Mouse (Mus musculus) lung, postnatal 25 days (tissue): Measurements from ENCODE around the gene Arhgdib.
A peak's percentile ranks its signal among the peaks of the same experiment; 100 is the strongest.
"Not testable (repeated sequence)": the region's sequence is repeated elsewhere in the genome, so short reads cannot be mapped to it uniquely, and the experiment has no call there.

Source experiments
- DNase-seq: peaks from one replicate; pipeline ENCODE4 v3.0.0; 2022; ENCODE audit warnings: low spot score

Arhgdib gene

DNA sequence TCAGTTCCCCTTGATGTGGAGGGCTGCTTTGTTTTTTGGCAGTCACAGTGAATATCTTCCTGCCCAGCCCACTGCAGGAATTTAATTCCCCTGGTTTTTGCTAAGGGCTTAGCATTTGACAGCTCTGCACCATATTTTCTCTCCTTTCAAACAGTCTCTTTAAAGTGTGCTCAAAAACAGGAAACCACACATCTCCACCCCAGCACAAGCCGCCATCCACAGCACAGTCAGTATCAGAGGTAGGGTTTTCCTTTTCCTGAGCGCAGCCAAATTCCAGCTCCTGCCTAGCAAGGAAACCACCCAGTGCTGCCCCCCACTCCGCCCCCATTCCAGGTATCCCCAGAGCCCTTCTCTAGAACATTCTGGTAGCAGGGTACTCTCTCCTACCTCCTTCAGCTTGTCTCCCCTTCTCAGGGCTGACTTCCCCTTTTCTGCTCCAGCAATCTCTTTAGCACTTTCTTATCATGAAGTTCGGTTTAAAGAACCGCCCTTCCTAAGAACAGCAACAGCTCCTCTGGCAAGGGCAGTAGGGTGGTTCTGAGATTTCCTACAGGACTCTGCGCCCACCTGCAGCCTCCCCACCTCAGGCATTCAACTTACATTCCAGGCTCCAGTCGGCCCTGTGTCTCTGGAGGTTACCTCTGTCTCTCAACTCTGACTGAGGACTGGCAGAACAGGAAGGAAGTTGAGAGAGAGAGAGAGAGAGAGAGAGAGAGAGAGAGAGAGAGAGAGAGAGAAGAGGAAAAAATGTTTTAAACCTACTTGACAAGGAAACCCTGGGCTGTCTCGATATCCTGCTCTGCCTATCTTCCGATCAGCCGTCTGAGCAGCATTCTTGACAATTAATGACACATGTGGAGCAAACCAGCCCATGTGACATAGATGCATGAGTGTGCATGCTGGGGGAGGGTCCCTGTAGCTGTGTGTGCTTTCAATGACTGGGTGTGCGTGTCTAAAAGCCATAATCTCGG is at the start of gene Arhgdib:
TSS of gene Arhgdib (minus strand) at position 849 of the 971 bp plus-strand sequence.
- DNase-seq = no peak

DNA sequence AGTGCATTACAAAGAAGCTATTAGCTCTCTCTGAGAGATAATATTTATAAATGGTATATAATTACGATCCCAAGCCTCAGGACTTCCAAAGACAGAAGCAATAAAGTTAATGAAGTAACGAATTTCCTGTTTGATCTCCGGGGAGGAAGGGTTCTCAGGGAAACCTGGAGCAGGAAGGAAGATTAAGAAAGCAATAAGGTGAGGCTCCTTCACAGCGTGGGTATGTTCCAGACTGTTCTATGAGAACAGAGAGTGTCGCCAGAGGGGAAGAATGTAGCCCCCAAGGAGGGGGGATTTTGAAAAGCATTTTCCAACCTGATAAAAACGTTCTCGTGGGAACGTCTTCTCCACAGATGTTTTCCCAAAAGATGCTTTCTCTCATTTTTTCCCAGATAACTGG is 48.9 kb upstream of the Arhgdib start:
- DNase-seq = no peak

DNA sequence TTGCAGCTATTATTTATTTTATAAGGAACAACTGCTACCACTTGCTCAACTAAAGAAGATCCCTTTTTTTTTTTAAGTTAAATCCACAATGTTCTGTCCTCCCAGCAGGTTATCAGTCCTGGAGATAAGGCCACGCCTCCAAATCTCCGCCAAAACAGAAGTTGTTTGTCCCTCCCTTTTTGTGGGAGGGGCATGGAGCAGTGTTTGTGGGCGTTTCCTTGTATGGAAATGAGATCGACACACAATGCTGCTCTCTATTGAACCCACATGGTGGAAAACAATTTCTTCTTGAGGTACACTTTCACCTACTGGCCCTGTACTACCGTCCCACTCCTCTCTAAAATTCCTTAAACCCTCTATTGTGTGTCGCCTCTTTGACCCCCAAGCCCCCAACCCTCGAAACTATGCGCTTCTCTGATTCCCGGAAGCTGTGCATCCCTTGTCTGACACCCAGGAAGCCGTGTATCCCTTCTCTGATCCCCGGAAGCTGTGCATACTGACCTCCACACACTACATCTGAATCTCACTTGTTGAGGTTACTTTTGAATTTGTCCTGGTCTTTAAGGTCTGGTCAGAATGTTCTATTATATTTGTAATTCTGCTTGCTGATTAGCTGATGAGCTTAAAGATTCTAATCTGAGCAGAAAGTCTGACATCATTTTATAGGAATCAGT is 48.3 kb upstream of the Arhgdib start:
- DNase-seq = no peak

DNA sequence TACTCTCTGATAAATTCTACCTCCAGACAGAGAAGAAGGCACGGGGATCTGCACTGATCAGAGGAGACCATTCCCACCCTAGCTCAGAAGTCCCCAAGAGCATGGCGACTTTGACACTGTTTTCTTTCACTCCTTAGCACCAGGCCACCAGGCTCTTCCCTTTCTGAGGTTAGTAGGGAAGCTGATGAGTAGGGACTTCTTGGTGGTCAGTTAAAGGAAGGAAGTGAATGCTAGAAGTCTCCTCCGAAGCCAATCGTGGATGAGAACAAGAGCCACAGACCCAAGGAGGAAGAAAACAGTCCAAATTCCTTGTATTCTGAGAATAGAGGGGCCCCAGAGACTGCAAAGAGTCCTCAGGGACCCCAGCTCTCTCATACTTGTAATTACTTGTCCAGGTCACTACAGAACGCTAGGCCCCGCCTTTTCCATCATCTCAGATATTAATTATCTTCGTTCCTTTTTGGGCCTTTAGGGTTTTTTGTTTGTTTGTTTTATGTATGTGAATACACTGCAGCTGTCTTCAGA is 46.9 kb upstream of the Arhgdib start:
- DNase-seq = no peak

DNA sequence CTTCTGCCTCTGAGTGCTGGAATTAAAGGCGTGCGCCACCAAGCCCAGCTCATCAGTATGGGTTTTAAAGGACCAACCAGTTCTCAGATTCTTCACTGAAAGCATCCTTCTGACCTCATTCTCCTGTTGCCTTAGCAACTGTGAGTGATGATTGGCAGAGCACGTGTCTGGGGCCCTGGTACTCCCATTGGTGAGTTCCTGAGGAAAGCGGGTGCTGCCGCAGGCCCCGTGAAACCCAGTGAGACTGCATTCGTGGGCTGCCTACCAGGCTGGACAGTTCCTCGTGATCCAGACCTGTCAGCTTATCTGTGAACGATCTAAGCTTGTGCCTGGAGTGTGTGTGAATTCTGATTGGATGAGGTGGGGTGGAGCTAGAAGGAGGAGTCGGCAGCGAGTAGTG is 45.0 kb upstream of the Arhgdib start:
- no peak for DNase-seq

DNA sequence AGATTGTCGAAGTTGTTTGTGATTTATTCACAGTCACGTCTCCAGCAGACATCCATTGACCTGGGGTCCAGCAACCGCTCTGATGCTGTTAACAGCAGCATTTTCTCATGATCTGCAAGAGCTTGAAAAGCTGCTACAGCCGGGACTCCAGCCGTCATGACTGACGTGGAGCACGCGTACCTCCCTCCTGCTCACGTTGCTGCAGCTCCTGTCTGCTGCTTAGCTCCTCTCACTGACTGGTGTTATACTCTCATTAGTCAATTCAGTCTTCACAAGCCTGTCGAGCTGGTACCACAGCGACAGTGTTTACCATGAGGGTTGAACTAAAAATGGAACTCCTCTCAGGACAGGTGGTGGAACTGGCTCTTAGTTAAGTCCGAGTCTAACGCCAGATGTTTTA is 44.3 kb upstream of the Arhgdib start:
- DNase-seq = no peak

DNA sequence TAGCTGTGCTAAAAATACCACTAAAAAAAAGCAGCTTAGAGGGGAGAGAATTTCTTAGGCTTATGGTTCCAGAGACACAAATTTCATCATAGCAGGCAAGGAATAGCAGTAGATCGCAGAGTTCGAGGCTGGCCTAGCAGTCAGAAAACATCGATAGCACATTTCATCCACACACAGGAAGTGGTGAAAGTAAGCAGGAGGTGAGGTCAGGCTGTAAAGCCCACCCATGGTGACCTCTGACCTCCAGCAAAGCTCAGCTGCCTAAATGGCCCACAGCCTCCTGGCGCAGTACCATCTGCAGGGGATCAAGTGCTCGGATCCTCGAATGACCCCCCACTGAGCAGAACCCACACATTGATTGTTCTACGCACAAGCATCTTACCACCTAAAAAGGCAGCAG is 41.5 kb upstream of the Arhgdib start:
- DNase-seq = no peak

DNA sequence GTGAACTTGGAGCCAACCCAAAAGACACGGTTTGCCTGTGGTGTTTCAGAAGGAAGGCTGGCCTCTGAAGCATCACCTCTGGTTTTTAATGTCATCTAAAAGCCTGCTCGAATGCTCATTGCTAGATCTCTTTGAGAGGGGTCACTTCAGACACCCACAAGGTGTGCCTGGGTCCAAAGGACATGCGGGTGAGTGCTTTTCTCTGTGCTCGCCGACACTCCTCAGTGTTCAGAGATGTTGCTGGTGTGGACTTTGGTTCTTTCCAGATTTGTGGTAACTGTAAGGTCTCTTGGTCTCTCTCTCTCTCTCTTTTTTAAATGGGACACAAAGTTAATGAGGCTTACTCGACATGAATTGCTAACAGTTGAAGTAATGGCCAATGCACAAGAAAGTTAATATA is 40.9 kb upstream of the Arhgdib start:
- DNase-seq = no peak

DNA sequence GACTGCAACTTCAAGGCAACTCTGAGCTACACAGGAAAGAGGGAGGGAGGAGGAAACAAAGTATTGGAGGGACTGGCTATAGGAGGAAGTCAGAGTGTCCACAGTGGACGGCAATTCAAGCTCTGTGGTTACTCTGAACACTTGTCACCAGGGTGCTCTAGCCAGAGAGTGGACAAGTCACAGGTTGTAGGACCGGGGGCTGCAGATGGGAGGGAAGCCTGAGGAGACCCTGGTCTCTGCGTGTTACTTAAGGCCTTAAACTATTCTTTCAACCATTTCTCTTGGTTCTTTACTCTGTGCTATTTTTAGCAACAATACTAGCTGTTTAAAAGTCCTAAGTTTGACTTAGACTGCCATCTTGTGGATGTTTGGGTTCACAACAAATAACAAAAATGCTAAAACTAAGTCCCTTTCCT is 38.6 kb upstream of the Arhgdib start:
- DNase-seq = peak; percentile 36

DNA sequence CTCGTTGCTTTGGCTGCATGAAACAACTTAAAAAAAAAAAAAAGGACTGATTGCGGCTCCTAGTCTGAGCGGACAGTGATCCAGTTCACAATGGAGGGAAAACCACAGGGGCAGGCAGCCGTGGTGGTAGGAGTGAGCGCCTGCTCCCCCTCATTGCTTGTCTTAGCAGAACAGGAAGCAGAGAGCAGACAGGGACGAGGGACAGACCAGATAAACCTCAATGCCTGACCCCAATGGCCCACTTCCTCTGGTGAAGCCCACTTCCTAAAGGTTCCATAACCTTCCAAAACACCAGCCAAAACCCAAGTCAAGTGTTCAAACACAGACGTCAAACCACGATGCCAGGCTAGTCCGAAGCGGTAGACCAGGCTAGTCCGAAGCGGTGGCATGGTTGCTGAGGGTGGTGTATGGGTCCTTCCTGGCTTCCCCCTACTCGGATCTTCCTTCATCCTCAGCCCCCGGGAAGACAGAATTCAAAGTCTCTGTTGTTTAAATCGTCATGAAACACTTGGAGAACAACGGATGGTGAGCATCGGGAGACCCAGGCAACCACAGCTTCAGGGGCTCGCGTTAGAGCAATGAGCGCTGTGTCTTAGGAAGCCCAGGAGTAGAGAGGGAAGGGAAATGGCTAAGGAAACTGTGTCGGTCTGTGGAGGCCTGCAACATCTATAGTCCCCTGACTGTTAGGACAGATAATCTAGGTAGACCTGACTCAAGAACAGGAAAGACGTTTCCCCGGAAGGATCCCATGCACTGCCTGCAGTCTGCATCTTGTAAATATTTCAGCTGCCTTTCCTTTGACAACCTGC is 37.8 kb upstream of the Arhgdib start:
- DNase-seq = no peak

DNA sequence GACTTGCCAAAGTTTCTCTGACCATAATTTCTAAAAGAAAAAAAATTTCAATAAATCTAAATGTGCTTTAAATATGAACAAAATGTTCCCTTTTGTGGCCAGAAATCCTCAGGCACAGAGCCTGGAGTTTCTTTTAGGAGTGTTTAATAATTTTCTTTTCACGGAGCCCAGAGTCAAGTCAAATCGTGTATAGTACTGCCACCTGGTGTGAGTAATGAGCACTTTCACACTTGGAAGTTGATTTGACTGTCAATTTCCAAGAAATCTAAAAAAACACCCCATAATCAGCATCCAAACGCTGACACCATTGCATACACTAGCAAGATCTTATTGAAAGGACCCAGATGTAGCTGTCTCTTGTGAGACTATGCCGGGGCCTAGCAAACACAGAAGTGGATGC is 27.2 kb upstream of the Arhgdib start:
- DNase-seq = not testable (repeated sequence)

DNA sequence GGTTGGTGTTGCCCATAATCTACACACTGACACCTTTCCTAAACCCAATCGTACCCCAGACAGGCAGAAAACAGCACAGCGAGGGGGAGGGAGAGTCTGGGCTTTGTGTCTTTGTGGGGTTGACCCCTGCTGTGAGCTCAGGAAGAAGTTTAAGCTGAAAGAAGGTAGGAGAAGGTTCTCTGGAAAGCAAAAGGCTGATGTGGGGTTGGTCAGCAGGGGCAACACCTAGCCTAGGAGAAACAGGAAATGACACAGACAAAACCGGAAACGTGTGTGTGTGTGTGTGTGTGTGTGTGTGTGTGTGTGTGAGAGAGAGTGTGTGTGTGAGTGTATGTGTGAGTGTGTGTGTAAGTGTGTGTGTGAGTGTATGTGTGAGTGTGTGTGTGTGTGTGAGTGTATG is 25.8 kb upstream of the Arhgdib start:
- no peak for DNase-seq

DNA sequence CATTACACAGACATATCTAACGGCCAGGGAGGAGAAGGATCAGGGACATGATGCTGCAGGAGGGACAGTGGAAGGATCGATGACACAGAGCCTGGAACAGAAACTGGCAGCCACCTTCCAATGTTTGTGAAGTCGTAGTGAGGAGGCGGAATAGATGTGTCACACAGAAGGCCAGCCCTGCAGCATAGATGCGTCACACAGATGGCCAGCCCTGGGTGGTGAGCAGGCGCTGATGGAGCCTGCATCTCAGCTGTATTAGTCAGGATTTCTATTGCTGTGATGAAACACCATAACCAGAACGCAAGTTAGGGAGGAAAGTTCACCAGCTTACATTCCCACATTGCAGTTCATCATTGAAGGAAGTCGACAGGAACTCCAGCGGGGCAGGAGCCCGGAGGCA is 24.2 kb upstream of the Arhgdib start:
- DNase-seq = no peak

DNA sequence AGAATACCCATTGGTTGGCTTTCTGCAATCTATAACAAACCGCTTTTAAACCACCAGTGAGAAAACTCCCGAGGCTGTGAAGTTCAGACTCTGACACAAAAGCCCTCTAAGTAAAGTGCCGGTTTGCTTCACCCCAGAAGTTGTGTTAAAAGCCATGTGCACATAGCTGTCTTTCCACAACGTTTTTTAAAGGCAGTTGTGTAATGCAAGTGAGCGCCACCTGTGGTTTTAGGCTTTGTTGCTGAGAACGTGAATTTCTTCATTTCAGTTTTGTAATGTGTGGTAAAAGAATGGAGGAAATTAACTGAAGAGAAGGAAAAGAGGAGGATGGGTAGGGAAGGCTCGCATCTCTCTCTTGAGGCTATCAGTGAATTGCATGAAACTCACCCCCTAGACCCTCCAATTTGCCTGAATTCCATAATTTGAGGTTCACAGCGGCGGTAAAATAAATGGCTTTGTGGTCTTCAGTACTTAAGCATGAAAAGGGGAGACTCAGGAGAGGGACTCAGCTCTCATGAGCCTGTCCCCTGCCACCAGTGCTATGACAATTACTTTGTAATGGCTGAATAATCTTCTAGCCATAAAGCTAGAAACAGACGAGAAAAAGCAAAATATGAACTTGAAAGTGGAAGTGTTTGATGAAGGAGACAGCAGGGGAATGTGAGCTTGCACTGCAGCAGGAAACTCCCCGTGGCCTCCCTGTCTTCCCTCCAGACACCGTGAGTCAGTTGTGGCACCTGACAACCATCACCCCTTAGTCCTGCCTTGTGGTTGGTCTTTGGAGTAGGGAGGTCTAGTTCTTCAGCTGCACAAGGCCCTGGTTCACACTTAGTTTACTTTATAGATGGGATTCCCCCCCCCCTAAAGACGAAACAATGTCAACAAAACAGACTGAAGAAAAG is 23.2 kb upstream of the Arhgdib start:
- peak; percentile 48 for DNase-seq

DNA sequence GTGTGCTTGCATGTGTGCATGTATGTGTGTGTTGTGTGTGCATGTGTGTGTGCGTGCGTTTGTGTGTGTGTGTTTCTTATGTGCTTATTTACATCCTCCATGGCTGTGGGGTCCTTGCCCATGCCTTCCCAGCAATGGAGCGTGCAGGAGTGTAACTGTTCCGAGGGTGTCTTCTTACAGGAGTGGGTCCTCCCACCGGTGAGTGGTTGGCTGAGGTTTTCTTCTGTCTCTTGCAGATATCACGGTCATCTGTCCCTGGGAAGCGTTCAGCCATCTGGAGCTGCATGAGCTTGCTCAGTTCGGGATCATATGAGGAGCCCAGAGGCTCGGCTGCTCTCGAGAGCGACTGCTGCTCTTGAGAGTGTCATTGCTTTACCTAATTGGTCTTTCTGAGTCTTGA is 21.3 kb upstream of the Arhgdib start:
- DNase-seq = no peak

DNA sequence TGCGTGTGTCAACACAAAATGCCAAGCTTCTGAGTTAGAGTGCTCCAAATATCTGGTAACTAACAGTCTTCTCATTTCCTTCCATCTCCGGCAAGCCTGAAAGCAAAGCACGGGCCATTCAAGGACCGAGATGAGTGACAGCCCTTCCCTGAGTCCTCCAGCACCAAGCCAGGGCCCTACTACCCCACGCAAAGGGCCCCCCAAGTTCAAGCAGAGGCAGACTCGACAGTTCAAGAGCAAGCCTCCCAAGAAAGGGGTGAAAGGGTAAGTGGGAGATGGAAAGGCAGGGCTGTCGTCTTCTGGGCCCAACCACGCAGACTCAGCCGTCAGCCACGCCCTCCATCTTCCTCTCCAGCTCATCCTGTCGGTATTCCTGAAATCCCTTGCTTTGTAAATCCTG is 17.4 kb upstream of the Arhgdib start:
- no peak for DNase-seq

DNA sequence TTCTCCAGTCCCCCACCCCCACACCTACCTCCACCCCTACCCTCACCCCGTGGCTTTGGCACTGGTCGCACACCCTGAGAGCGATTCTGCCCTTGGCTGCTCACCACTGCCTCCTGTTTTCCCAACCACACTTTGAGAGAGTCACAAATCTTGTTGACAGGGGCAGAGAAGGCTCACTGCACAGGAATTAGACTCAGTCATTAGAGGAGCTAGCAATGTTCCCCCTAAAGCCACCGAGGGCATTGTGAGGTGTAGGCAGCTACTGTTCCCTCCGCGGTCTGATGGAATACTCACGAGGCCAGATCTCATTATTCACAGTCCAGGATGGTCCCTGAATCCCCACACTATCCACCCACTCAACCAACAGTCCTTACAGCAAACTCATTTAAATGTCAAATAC is 15.4 kb upstream of the Arhgdib start:
- DNase-seq = no peak

DNA sequence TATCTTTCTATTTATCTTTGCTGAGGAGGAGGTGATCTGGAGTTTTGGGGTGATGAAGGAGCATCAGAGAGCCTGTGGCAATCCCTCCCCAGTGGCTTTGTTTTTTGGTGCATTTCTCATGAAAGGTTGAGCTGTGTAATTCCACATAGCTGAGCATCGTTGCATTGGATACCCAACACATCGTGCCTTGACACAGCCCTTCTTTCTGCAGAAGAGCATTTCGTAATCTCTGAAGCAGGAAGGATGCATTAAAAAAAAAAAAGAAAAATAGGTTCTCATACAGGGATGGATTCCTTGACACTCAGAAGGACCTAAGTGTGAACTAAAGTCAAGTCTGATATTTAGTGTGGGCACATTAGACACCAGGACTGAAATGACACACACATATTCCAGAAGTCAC is 13.5 kb upstream of the Arhgdib start:
- no peak for DNase-seq

DNA sequence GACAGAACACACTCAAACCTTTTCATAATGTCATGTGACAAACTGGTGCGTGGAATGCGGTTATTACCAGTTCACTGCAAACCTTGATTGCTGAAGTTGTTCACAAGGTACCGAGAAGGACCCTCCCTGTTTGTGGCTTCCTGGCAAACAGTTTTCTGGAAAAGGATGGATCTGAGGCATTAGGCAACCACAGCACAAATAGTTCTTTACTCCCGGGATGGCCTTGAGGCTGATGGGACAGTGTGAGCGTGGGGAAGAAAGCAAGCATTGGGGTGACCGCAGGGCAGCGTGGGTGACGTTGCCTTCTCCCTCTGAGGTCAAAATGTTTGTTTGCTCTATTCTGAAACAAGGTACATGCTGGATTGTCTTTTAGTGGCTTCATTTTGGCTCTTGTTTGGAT is 13.0 kb upstream of the Arhgdib start:
- no peak for DNase-seq

DNA sequence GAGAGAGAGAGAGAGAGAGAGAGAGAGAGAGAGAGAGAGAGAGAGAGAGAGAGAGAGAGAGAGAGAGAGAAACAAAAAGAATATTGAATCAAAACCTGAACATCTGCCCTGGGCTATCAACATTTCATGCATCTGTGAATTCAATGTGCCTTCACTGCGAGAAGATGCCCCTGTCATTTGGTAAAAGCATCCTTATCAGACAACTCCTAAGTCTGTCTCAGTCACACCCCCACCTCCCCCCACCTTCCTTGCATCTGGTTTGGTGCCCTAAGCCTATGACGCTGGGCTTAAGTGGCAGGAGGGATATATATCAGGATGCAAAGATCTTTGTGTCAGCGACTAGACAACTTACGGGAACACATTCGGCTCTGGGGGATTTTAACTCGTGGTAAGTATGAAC is 12.5 kb upstream of the Arhgdib start:
- DNase-seq = no peak

DNA sequence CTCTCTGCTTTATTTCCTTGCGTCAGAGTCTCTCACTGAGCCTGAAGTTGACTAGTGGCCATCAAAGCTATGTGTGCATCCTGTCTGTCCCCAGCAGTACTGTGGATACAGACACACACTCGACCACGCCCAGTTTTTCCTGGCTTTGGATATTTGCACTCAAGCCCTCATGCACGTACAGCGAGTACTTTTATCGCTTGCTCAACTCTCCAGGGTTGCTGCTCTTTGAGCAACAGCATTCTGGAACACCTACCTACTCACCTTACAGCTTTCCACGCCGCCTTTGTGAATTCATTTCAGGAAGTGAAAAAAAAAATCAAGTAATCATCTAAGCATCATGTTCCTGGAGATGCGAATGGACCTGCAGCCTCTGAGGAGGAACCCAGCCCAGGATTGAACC is 11.2 kb upstream of the Arhgdib start:
- DNase-seq = no peak
